Mouse (Mus musculus) heart, adult 11 months (tissue): ENCODE measurements around the gene Naa15.
"Not testable (repeated sequence)": the region's sequence is repeated elsewhere in the genome, so short reads cannot be mapped to it uniquely, and the experiment has no call there.

ENCODE experiments used
- DNase-seq: peaks from one replicate; pipeline ENCODE4 v3.0.0; 2022

The Naa15 gene

GRCm38 (mm10) chr3:51415098-51416072, at the start of gene Naa15:
TSS of gene Naa15 (plus strand) at chr3:51415148.
- peak; percentile 100 for DNase-seq

- no peak for DNase-seq
Observed at GRCm38 (mm10) chr3:51365517-51365882, 49.4 kb upstream of the Naa15 start.

GRCm38 (mm10) chr3:51366926-51367325, 48.0 kb upstream of the Naa15 start:
- DNase-seq = no peak

GRCm38 (mm10) chr3:51368011-51368410, 46.9 kb upstream of the Naa15 start:
- no peak for DNase-seq

- DNase-seq = no peak
Observed at GRCm38 (mm10) chr3:51371826-51372225, 43.1 kb upstream of the Naa15 start.

- DNase-seq = no peak
Observed at GRCm38 (mm10) chr3:51372883-51373282, 42.1 kb upstream of the Naa15 start.

GRCm38 (mm10) chr3:51373544-51373943, 41.4 kb upstream of the Naa15 start:
- DNase-seq = no peak

GRCm38 (mm10) chr3:51375307-51376265, 39.4 kb upstream of the Naa15 start:
- DNase-seq = no peak

- DNase-seq = peak; percentile 84
Observed at GRCm38 (mm10) chr3:51377878-51378664, 36.9 kb upstream of the Naa15 start.

- no peak for DNase-seq
Observed at GRCm38 (mm10) chr3:51378665-51378946, 36.3 kb upstream of the Naa15 start.

GRCm38 (mm10) chr3:51379786-51380659, 34.9 kb upstream of the Naa15 start:
- peak; percentile 95 for DNase-seq

- DNase-seq = peak; percentile 90
Observed at GRCm38 (mm10) chr3:51380660-51381014, 34.3 kb upstream of the Naa15 start.

- DNase-seq = peak; percentile 79
Observed at GRCm38 (mm10) chr3:51383409-51383808, 31.5 kb upstream of the Naa15 start.

GRCm38 (mm10) chr3:51386441-51387133, 28.4 kb upstream of the Naa15 start:
- peak; percentile 97 for DNase-seq

- peak; percentile 88 for DNase-seq
Observed at GRCm38 (mm10) chr3:51387134-51387451, 27.9 kb upstream of the Naa15 start.

- DNase-seq = no peak
Observed at GRCm38 (mm10) chr3:51387868-51388381, 27.0 kb upstream of the Naa15 start.

- no peak for DNase-seq
Observed at GRCm38 (mm10) chr3:51388904-51389303, 26.0 kb upstream of the Naa15 start.

GRCm38 (mm10) chr3:51391095-51391494, 23.9 kb upstream of the Naa15 start:
- DNase-seq = no peak

GRCm38 (mm10) chr3:51391591-51391990, 23.4 kb upstream of the Naa15 start:
- DNase-seq = no peak

- not testable (repeated sequence) for DNase-seq
Observed at GRCm38 (mm10) chr3:51393018-51393417, 21.9 kb upstream of the Naa15 start.

- DNase-seq = no peak
Observed at GRCm38 (mm10) chr3:51393651-51394050, 21.3 kb upstream of the Naa15 start.
